Mouse (Mus musculus) C3H10T1/2 (cell line): ENCODE data around the gene Rtl9. TPM values are rescaled to one million over a fixed set of nuclear protein-coding genes. Genes with fewer than 3 reads are reported as not detected.

ENCODE experiments used
- polyA plus RNA-seq, 2 experiments: library from polyadenylated mRNA; unstranded; fragments of >200 nt; fragmentation: generic; extraction: Trizol; gene quantifications; one replicate each; pipeline ENCODE4 v1.2.1; 2012; ENCODE audit warnings: missing spikeins in 2 of 2

Rtl9 gene
- polyA plus RNA-seq = under 1 TPM in 1 of 2 experiments, not detected in 1; 0.12 TPM

DNA sequence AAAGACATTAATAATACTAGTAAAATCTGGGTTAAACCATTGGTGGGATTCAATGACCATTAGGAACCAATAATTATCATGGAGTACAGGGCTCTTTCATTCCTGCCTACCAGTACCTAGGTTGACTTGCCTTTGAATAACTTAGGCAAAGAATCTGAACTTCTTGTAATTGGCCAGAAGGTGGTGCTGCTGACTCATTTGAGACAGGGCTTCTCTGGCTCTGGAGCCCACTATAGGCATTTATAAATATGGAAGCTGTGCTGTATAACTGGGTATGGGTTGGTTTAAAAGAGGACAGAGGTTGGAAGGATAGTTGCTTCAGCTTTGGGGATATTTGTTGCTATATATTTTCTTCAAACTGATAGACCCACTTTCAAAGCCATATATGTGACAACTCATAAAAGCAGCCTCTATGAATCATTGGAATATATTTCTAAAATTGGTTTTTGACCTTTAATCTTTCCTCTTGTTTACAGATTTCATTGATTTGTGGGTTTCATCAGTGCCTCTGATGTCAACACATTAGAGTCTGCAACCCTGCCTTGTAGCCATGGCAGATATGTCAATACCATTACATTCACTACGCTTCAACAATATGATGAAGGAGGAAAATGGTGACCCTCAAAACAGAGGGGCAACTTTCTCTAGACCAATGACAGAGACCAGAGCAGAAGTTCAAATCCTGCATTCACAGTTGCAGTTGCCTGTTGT is at the start of gene Rtl9:
Rtl9 (plus strand) TSS at position 551 of the 711 bp plus-strand sequence.

Other genes starting within 250 kb of the Rtl9 start
- 1 to 10 TPM in 1 of 2 experiments, under 1 TPM in 1; 0.95 to 2.6 TPM for gene Ammecr1, start 132.9 kb upstream of the Rtl9 start, polyA plus RNA-seq